Mouse (Mus musculus) ES-E14 (cell line): Measurements from ENCODE around the gene Rgs3.

Experiments
- ZC3H11A ChIP-seq: IDR thresholded peaks from 2 replicates; pipeline ENCODE4 v1.6.1; 2012; ENCODE audit warnings: low read depth, mild to moderate bottlenecking, inconsistent platforms, low read length, borderline replicate concordance
- ZNF384 ChIP-seq: IDR thresholded peaks from 2 replicates; pipeline ENCODE4 v1.6.1; 2012; ENCODE audit warnings: low read depth, low read length, inconsistent platforms

GRCm38 (mm10) chr4:62699191-62699812 lies 139.7 kb downstream of the Rgs3 start:
- TF ChIP-seq ZC3H11A, result no peak
- TF ChIP-seq ZNF384, result no peak
